ENCODE assay signal across 8 mouse cellular contexts in the genomic region with DNA sequence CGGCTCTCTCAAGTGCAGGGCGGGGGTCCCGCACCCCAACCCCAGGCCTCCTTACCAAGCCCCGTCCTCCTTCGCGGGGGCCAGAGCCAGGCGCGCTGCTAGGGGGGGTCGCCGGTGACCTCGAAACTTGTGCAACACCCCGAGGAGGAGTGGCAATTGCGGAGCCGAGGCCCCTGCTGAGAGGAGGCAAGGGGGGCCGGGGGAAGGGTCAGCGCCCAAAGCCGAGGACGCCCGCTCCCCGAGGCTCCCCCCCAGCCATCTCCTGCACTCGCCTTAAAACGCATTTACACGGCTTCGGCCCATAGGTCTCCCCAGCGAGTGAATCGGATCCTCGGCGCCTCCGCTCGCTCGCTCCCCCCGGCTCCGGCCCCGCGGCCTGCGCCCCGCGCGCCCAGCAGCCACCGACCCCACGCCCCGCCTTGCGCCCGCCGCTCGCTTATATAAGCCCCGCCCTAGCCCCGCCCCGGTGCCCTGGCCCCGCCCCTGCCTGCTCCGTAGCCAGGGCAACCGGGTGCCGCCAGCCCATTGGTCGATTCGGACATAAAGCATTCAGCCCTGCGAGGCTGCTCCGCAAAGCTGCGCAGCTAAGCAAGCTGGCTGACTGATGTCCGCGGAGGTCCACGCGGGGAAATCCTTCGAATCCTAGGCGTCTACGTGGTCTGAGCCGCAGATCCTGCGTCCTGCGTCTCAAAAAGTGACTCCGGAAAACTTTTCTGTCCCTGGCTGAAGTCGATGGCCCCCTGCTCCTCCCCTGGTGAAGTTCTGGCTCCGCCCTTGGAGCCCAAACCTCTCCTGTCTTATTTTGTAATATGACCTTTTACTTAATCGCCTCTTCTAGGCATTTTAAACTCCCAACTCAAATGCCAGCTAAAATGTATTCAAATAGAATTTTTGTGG. TPM values are rescaled to one million over a fixed set of nuclear protein-coding genes. Genes with fewer than 3 reads are reported as not detected.
DNase-seq lines count a peak whose midpoint lies in the region; ATAC-seq and TF ChIP-seq lines count a peak whose summit lies in the region.

A gene (minus strand): TSS at position 414 of the 897 bp plus-strand sequence.

- H3K27me3 ChIP-seq in C2C12 (ENCODE audit: control insufficient read depth, insufficient read depth, insufficient read length): no peaks in the 10 kb centered on the region
- H3K27me3 ChIP-seq in erythroblast, embryonic 14.5 days (ENCODE audit: control insufficient read depth): peaks cover 80% of the 10 kb centered on the region
- peaks cover 39% of the 10 kb centered on the region for H3K27me3 ChIP-seq in heart, embryonic 11.5 days (ENCODE audit: control insufficient read depth, insufficient read depth, low read length)
- peaks cover 17% of the 10 kb centered on the region; the same call in 1 of the 2 replicates for H3K27me3 ChIP-seq in kidney, embryonic 15.5 days

- peak; percentile 92 for TF ChIP-seq POLR2A in brain, embryonic 14.5 days (IDR thresholded peaks at IDR 0.05; ENCODE audit: borderline replicate concordance, extremely low read depth, insufficient read depth, insufficient read length, poor library complexity, severe bottlenecking)

- peak; percentile 87 for ATAC-seq in heart, embryonic 11.5 days (replicated peaks; ENCODE audit: insufficient number of reproducible peaks, low FRiP score, low TSS enrichment)
- ATAC-seq in kidney, embryonic 15.5 days (replicated peaks; ENCODE audit: low FRiP score): peak; percentile 93

- H3K27ac ChIP-seq in heart, embryonic 11.5 days (ENCODE audit: low read depth, low read length): no peak within 1 kb of the TSS
- H3K27ac ChIP-seq in kidney, embryonic 15.5 days: peak within 1 kb of the TSS; percentile 69

- peak within 1 kb of the TSS; percentile 93 for H3K4me2 ChIP-seq in heart, embryonic 11.5 days
- H3K4me2 ChIP-seq in kidney, embryonic 15.5 days: peak within 1 kb of the TSS; percentile 96

- peaks cover 9% of the 10 kb centered on the region for H3K79me2 ChIP-seq in C2C12 (ENCODE audit: control insufficient read depth, insufficient read depth)

- WGBS in heart, embryonic 11.5 days (ENCODE audit: insufficient replicate concordance): 1% methylated on average over 69 of the region's 72 CpGs
- WGBS in kidney, embryonic 15.5 days: under 1% methylated on average over 58 of the region's 72 CpGs

- H3K79me3 ChIP-seq in C2C12 (ENCODE audit: low read depth): no peaks in the 10 kb centered on the region

- peak within 1 kb of the TSS; percentile 74 for H3K9ac ChIP-seq in heart, embryonic 11.5 days (ENCODE audit: low read depth, low read length)
- H3K9ac ChIP-seq in kidney, embryonic 15.5 days: peak within 1 kb of the TSS; percentile 87

- H3ac ChIP-seq in C2C12 (ENCODE audit: control insufficient read depth, insufficient read length, low read depth): peak within 1 kb of the TSS; percentile 83

- peaks cover 5% of the 10 kb centered on the region; the same call in 1 of the 2 replicates for H3K9me3 ChIP-seq in erythroblast, embryonic 14.5 days (ENCODE audit: control insufficient read depth, low read length)
- no peaks in the 10 kb centered on the region for H3K9me3 ChIP-seq in heart, embryonic 11.5 days (replicated peaks; ENCODE audit: control insufficient read depth, low read length)
- no peaks in the 10 kb centered on the region for H3K9me3 ChIP-seq in kidney, embryonic 15.5 days (replicated peaks)

- peak within 1 kb of the TSS; percentile 49 for H3K4me3 ChIP-seq in C2C12 (ENCODE audit: insufficient read depth, poor library complexity, severe bottlenecking)
- peak within 1 kb of the TSS; percentile 52 for H3K4me3 ChIP-seq in erythroblast, embryonic 14.5 days (replicated peaks)
- peak within 1 kb of the TSS; percentile 72 for H3K4me3 ChIP-seq in heart, embryonic 11.5 days (ENCODE audit: low read depth, low read length)
- peak within 1 kb of the TSS; percentile 82 for H3K4me3 ChIP-seq in kidney, embryonic 15.5 days (replicated peaks)

- DNase-seq in brain, embryonic 14.5 days (ENCODE audit: low read depth): peak; percentile 97
- DNase-seq in liver: peak; percentile 89
- peak; percentile 62 to 86 for DNase-seq in monocyte, adult 2 months (ENCODE audit: low read depth in 1 of 2, low spot score in 2 of 2)
- DNase-seq in spleen, postnatal 14 days (ENCODE audit: low spot score in 2 of 2): peak; percentile 67 to 80

- H3K4me1 ChIP-seq in erythroblast, embryonic 14.5 days (ENCODE audit: control insufficient read depth): peaks cover 12% of the 10 kb centered on the region
- peaks cover 14% of the 10 kb centered on the region for H3K4me1 ChIP-seq in heart, embryonic 11.5 days (ENCODE audit: control insufficient read depth, insufficient read depth, low read length)
- peaks cover 43% of the 10 kb centered on the region for H3K4me1 ChIP-seq in kidney, embryonic 15.5 days

- TF ChIP-seq CTCF in C2C12 (IDR thresholded peaks at IDR 0.05; ENCODE audit: control insufficient read depth, insufficient read depth, insufficient read length): no peak
- no peak for TF ChIP-seq CTCF in brain, embryonic 14.5 days (IDR thresholded peaks at IDR 0.05; ENCODE audit: borderline replicate concordance, extremely low read depth, insufficient read depth, insufficient read length)

- H3K36me3 ChIP-seq in C2C12 (ENCODE audit: control insufficient read depth, insufficient read depth): no peaks in the 10 kb centered on the region
- no peaks in the 10 kb centered on the region for H3K36me3 ChIP-seq in erythroblast, embryonic 14.5 days (ENCODE audit: control insufficient read depth)
- H3K36me3 ChIP-seq in heart, embryonic 11.5 days (ENCODE audit: control insufficient read depth, insufficient read depth, low read length): no peaks in the 10 kb centered on the region
- H3K36me3 ChIP-seq in kidney, embryonic 15.5 days: no peaks in the 10 kb centered on the region

TF ChIP-seq in C2C12, 6 proteins besides CTCF, POLR2A, EP300 and RAD21:
- no peak for TF ChIP-seq MYOD1 (IDR thresholded peaks at IDR 0.05; ENCODE audit: control insufficient read depth, insufficient read length, low read depth)
- TF ChIP-seq MYOG (IDR thresholded peaks at IDR 0.05; ENCODE audit: control insufficient read depth, extremely low read depth, insufficient read length): no peak
- no peak for TF ChIP-seq USF1 (IDR thresholded peaks at IDR 0.05; ENCODE audit: low read depth)
- TF ChIP-seq MAX (IDR thresholded peaks at IDR 0.05): no peak
- no peak for TF ChIP-seq CEBPB (IDR thresholded peaks at IDR 0.05; ENCODE audit: low read depth)

RNA-seq across cellular contexts. Expression of the gene that starts here (rescaled TPM):
- 12.5 TPM for polyA plus RNA-seq in C2C12 (2012; fragmentation: generic; extraction: Trizol)
- polyA plus RNA-seq in brain, embryonic 14.5 days (2012; rRNA removed): 14.3 and 15.8 TPM in 2 replicates
- polyA plus RNA-seq in erythroblast, embryonic 14.5 days (2012): 0.02 TPM in 1 of 2 replicates, not detected in the other
- 4.1 and 4.6 TPM in 2 replicates for polyA plus RNA-seq in heart, embryonic 11.5 days (2014; fragmentation: Nextera tagmentation; extraction: Ambion mirVana)
- polyA plus RNA-seq in kidney, embryonic 15.5 days (2015; fragmentation: Nextera tagmentation; extraction: Ambion mirVana): 19.4 and 20.3 TPM in 2 replicates
